Mouse (Mus musculus): ENCODE results near the gene Krtdap. TPM values are rescaled to one million over a fixed set of nuclear protein-coding genes. Genes with fewer than 3 reads are reported as not detected.
"Not testable (repeated sequence)": the region's sequence is repeated elsewhere in the genome, so short reads cannot be mapped to it uniquely, and the experiment has no call there.

Gene Krtdap
- polyA plus RNA-seq, 1 experiment, result not detected

- no peak overlapping the region for H3K4me3 ChIP-seq (ENCODE audit: insufficient read depth, low read length)
- no peak overlapping the region for H3K27ac ChIP-seq (ENCODE audit: insufficient read depth, low read length)
- no peak for TF ChIP-seq CTCF (IDR thresholded peaks at IDR 0.05; ENCODE audit: borderline replicate concordance, insufficient read depth, low read length)
- TF ChIP-seq POLR2A (IDR thresholded peaks at IDR 0.05; ENCODE audit: low read depth, low read length), result no peak
- no peaks in the 10 kb centered on the region for H3K4me1 ChIP-seq (ENCODE audit: control insufficient read depth, insufficient read depth, low read length)
Measured at GRCm38 (mm10) chr7:30829428-30829827, 41.7 kb downstream of the Krtdap start.

GRCm38 (mm10) chr7:30832261-30832660 is 44.6 kb downstream of the Krtdap start:
- H3K4me1 ChIP-seq (ENCODE audit: control insufficient read depth, insufficient read depth, low read length), result no peaks in the 10 kb centered on the region

GRCm38 (mm10) chr7:30832684-30833083 is 45.0 kb downstream of the Krtdap start:
- not testable (repeated sequence) for H3K4me1 ChIP-seq (ENCODE audit: control insufficient read depth, insufficient read depth, low read length); H3K4me3 ChIP-seq (ENCODE audit: insufficient read depth, low read length); H3K27ac ChIP-seq (ENCODE audit: insufficient read depth, low read length)

More at GRCm38 (mm10) chr7:30832261-30832660, 44.6 kb downstream of the Krtdap start:
- TF ChIP-seq CTCF (IDR thresholded peaks at IDR 0.05; ENCODE audit: borderline replicate concordance, insufficient read depth, low read length) (no peak), POLR2A (IDR thresholded peaks at IDR 0.05; ENCODE audit: low read depth, low read length) (no peak)
- H3K27ac ChIP-seq (ENCODE audit: insufficient read depth, low read length), result no peak overlapping the region
- H3K4me3 ChIP-seq (ENCODE audit: insufficient read depth, low read length), result no peak overlapping the region

DNA sequence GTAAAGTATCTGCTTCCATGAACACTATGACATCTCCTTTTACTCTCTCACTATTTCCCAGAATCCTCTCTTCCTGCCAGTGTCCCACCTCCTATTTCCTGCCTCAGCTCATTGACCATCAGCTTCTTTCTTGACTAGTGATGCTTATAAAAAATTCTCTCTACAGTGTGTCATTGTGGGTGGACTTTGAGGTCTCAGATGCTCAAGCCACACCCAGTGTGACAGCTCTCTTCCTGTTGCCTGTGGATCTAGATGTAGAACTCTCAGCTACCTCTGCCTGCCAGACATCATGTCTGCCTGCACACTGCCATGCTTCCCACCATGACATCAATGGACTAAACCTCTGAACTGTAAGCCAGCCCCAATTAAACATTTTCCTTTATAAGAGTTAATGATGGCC is 49.6 kb downstream of the Krtdap start:
- TF ChIP-seq POLR2A (IDR thresholded peaks at IDR 0.05; ENCODE audit: low read depth, low read length), result no peak
- no peak for TF ChIP-seq CTCF (IDR thresholded peaks at IDR 0.05; ENCODE audit: borderline replicate concordance, insufficient read depth, low read length)
- no peak overlapping the region for H3K4me3 ChIP-seq (ENCODE audit: insufficient read depth, low read length)
- H3K27ac ChIP-seq (ENCODE audit: insufficient read depth, low read length), result no peak overlapping the region
- no peaks in the 10 kb centered on the region for H3K4me1 ChIP-seq (ENCODE audit: control insufficient read depth, insufficient read depth, low read length)

- Histone ChIP-seq H3K27ac (ENCODE audit: insufficient read depth, low read length) (no peak overlapping the region), H3K4me3 (ENCODE audit: insufficient read depth, low read length) (no peak overlapping the region), H3K4me1 (ENCODE audit: control insufficient read depth, insufficient read depth, low read length) (no peaks in the 10 kb centered on the region)
- TF ChIP-seq CTCF (IDR thresholded peaks at IDR 0.05; ENCODE audit: borderline replicate concordance, insufficient read depth, low read length), result no peak
- no peak for TF ChIP-seq POLR2A (IDR thresholded peaks at IDR 0.05; ENCODE audit: low read depth, low read length)
Measured at GRCm38 (mm10) chr7:30840306-30840705, 52.6 kb downstream of the Krtdap start.

Other genes with a start within 250 kb of the Krtdap start
- 55.6 and 58.1 TPM in 2 replicates for gene Hspb6, start 235.7 kb upstream of the Krtdap start, polyA plus RNA-seq (2011; ENCODE audit: insufficient read length, low read depth, missing spikeins)
- gene Proser3, start 235.6 kb upstream of the Krtdap start, polyA plus RNA-seq (2011; ENCODE audit: insufficient read length, low read depth, missing spikeins), result 7.7 and 8.0 TPM in 2 replicates
- 30.6 and 38.5 TPM in 2 replicates for gene Lin37, start 228.1 kb upstream of the Krtdap start, polyA plus RNA-seq (2011; ENCODE audit: insufficient read length, low read depth, missing spikeins)
- gene U2af1l4, start 224.6 kb upstream of the Krtdap start, polyA plus RNA-seq (2011; ENCODE audit: insufficient read length, low read depth, missing spikeins), result 49.1 and 79.1 TPM in 2 replicates
- gene Gm49396, start 224.6 kb upstream of the Krtdap start, polyA plus RNA-seq (2011; ENCODE audit: insufficient read length, low read depth, missing spikeins), result 1.4 and 3.1 TPM in 2 replicates
- gene Psenen, start 224.3 kb upstream of the Krtdap start, polyA plus RNA-seq (2011; ENCODE audit: insufficient read length, low read depth, missing spikeins), result 130 and 134 TPM in 2 replicates
- not detected in 2 replicates for gene Igflr1, start 222.5 kb upstream of the Krtdap start, polyA plus RNA-seq (2011; ENCODE audit: insufficient read length, low read depth, missing spikeins)
- gene Kmt2b, start 199.2 kb upstream of the Krtdap start, polyA plus RNA-seq (2011; ENCODE audit: insufficient read length, low read depth, missing spikeins), result 31.9 and 40.1 TPM in 2 replicates
- gene Zbtb32, start 189.0 kb upstream of the Krtdap start, polyA plus RNA-seq (2011; ENCODE audit: insufficient read length, low read depth, missing spikeins), result not detected in 2 replicates
- 0.47 and 0.49 TPM in 2 replicates for gene Upk1a, start 175.0 kb upstream of the Krtdap start, polyA plus RNA-seq (2011; ENCODE audit: insufficient read length, low read depth, missing spikeins)
- 550 and 557 TPM in 2 replicates for gene Cox6b1, start 161.7 kb upstream of the Krtdap start, polyA plus RNA-seq (2011; ENCODE audit: insufficient read length, low read depth, missing spikeins)
- not detected in 2 replicates for gene Etv2, start 152.0 kb upstream of the Krtdap start, polyA plus RNA-seq (2011; ENCODE audit: insufficient read length, low read depth, missing spikeins)
- gene Rbm42, start 137.6 kb upstream of the Krtdap start, polyA plus RNA-seq (2011; ENCODE audit: insufficient read length, low read depth, missing spikeins), result 32.9 and 33.9 TPM in 2 replicates
- 8.1 and 10.5 TPM in 2 replicates for gene Haus5, start 122.9 kb upstream of the Krtdap start, polyA plus RNA-seq (2011; ENCODE audit: insufficient read length, low read depth, missing spikeins)
- gene Pmis2, start 116.3 kb upstream of the Krtdap start, polyA plus RNA-seq (2011; ENCODE audit: insufficient read length, low read depth, missing spikeins), result not detected in 2 replicates
- gene 2200002J24Rik, start 89.0 kb upstream of the Krtdap start, polyA plus RNA-seq (2011; ENCODE audit: insufficient read length, low read depth, missing spikeins), result not detected in 2 replicates
- gene Atp4a, start 75.7 kb upstream of the Krtdap start, polyA plus RNA-seq (2011; ENCODE audit: insufficient read length, low read depth, missing spikeins), result not detected in 2 replicates
- gene Tmem147, start 58.4 kb upstream of the Krtdap start, polyA plus RNA-seq (2011; ENCODE audit: insufficient read length, low read depth, missing spikeins), result 136 and 144 TPM in 2 replicates
- gene Gapdhs, start 44.2 kb upstream of the Krtdap start, polyA plus RNA-seq (2011; ENCODE audit: insufficient read length, low read depth, missing spikeins), result not detected in 2 replicates
- gene Sbsn, start 36.4 kb upstream of the Krtdap start, polyA plus RNA-seq (2011; ENCODE audit: insufficient read length, low read depth, missing spikeins), result 4.4 and 5.1 TPM in 2 replicates
- gene Dmkn, start 24.1 kb upstream of the Krtdap start, polyA plus RNA-seq (2011; ENCODE audit: insufficient read length, low read depth, missing spikeins), result not detected in 2 replicates
- not detected in 2 replicates for gene Ffar2, start 35.9 kb downstream of the Krtdap start, polyA plus RNA-seq (2011; ENCODE audit: insufficient read length, low read depth, missing spikeins)
- gene Ffar3, start 68.3 kb downstream of the Krtdap start, polyA plus RNA-seq (2011; ENCODE audit: insufficient read length, low read depth, missing spikeins), result not detected in 2 replicates
- gene Ffar1, start 73.7 kb downstream of the Krtdap start, polyA plus RNA-seq (2011; ENCODE audit: insufficient read length, low read depth, missing spikeins), result not detected in 2 replicates
- gene Cd22, start 92.4 kb downstream of the Krtdap start, polyA plus RNA-seq (2011; ENCODE audit: insufficient read length, low read depth, missing spikeins), result not detected in 2 replicates
- gene Mag, start 127.0 kb downstream of the Krtdap start, polyA plus RNA-seq (2011; ENCODE audit: insufficient read length, low read depth, missing spikeins), result not detected in 2 replicates
- not detected in 2 replicates for gene Hamp2, start 136.8 kb downstream of the Krtdap start, polyA plus RNA-seq (2011; ENCODE audit: insufficient read length, low read depth, missing spikeins)
- not detected in 2 replicates for gene Hamp, start 156.1 kb downstream of the Krtdap start, polyA plus RNA-seq (2011; ENCODE audit: insufficient read length, low read depth, missing spikeins)
- gene Usf2, start 168.9 kb downstream of the Krtdap start, polyA plus RNA-seq (2011; ENCODE audit: insufficient read length, low read depth, missing spikeins), result 55.5 and 61.1 TPM in 2 replicates
- gene Lsr, start 185.6 kb downstream of the Krtdap start, polyA plus RNA-seq (2011; ENCODE audit: insufficient read length, low read depth, missing spikeins), result not detected in 2 replicates
- not detected in 2 replicates for gene Fam187b, start 185.9 kb downstream of the Krtdap start, polyA plus RNA-seq (2011; ENCODE audit: insufficient read length, low read depth, missing spikeins)

All from embryonic fibroblast, embryonic 13.5 days (primary cell).